Mouse (Mus musculus) mature B cell (primary cell): ENCODE data around the gene Tnf.

Experiments used
- in situ Hi-C: fragments of 300-500 bp; cut with MboI; formaldehyde crosslinking; loops from 2 replicates; pipeline ENCODE4 v1.14.3; 2019

The Tnf gene

GRCm38 (mm10) chr17:35234090-35234489 lies 32.3 kb upstream of the Tnf start:
- in situ Hi-C loops, result loop anchor here (5.0 kb wide), 1 partner anchor 67 kb away; no protein-coding TSS in a partner anchor

DNA sequence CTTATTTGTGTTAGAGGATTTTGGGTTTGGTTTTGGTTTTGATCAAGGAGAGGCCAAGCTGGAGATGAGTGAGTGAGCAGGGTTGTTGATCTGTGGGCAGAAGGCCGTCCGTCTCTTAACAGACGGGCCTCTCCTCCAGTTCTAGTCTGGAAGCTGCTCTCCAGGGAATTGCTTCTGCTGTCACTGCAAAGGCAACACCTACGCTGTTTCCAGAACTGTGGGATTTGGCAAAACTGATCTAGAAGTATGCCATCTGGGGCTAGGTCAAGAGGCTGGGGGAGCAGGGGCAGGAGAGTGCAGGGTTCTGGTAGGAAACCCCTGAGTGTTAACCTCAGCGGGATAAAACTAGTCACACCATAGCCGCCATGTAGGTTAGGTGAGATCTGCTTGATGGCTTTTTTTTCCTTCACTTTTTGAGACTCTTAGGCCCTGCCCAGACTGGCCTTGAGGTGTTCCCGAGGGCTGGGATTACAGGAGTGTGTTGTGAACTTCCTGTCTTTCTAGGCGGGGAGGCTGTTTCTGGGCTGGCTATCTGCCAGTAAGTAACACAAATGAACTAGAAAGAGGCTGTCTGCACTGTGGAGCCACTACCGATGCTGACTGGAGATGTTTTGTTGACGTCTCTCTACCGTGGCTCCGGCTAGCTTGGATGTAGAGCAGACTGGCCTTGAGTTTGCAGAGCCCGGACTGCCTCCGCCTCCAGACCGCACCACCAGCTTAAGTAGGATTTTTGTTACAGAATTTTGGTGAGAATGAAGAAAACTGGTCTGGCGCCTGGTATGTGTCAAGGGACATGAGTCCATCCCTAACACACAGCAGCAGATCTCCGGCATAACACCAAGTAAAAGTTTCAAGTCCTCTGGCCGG lies 31.5 kb upstream of the Tnf start, which contains the start of gene Atp6v1g2:
TSS of gene Atp6v1g2 (plus strand) at position 547 of the 867 bp plus-strand sequence.
- in situ Hi-C loops, result loop anchor here (5.0 kb wide), 1 partner anchor 66 kb away; no protein-coding TSS in a partner anchor

- in situ Hi-C loops, result loop anchor here (5.0 kb wide), 1 partner anchor 65 kb away; no protein-coding TSS in a partner anchor
Observed at GRCm38 (mm10) chr17:35232659-35233058, 30.9 kb upstream of the Tnf start.

DNA sequence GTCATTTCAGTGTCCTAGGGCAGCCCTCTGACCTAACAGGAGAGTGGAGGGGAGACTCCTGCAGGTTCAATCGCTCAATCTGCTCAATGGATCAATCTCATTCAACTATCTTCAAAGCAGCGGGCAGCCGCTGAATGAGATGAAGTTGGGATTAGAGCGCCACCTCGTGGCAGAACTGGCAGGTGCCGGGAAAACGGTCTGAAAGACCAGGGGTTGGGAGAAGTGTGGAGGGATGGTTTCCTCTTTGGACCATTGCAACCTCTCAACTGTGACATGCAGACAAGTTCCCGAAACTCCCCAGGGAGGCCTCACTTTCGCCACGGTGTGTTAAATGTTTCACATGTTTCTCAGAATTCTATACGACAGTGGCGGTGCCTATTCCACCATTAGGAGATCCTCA lies 30.2 kb upstream of the Tnf start:
- in situ Hi-C loops, result loop anchor here (5.0 kb wide), 1 partner anchor 65 kb away; no protein-coding TSS in a partner anchor

GRCm38 (mm10) chr17:35231022-35231421 lies 29.2 kb upstream of the Tnf start:
- in situ Hi-C loops, result loop anchor here (5.0 kb wide), 1 partner anchor 64 kb away; no protein-coding TSS in a partner anchor

GRCm38 (mm10) chr17:35226561-35227046 lies 24.8 kb upstream of the Tnf start:
- in situ Hi-C loops, result no loop called here

DNA sequence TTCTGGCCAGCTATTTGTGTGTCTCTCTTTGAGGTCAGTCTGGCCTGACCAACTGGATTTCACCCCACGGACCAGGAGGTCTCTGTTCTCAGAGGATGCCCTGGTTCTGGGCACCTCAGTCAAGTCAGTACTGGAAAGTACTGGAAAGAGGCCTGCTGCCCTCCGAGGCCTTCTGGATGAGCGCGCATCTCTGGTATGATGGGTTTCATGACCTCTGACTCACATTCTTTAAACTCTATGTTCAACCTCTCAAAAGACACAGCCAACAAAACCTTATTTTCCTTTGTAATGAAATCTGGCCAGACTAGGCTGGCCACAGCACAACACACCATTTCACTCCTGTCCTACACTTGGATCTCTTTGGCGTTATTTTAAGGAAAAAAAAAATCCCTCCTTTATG lies 23.6 kb upstream of the Tnf start:
- in situ Hi-C loops, result no loop called here

GRCm38 (mm10) chr17:35224641-35225040 lies 22.8 kb upstream of the Tnf start:
- in situ Hi-C loops, result no loop called here

- in situ Hi-C loops, result no loop called here
Observed at GRCm38 (mm10) chr17:35222299-35222698, 20.5 kb upstream of the Tnf start.

GRCm38 (mm10) chr17:35220156-35220952 lies 18.5 kb upstream of the Tnf start, which contains the start of gene Gm16181:
Gene Gm16181, plus strand, starts transcription at chr17:35220834.
- in situ Hi-C loops, result no loop called here

- in situ Hi-C loops, result no loop called here
Observed at GRCm38 (mm10) chr17:35219601-35220041, 17.8 kb upstream of the Tnf start.

DNA sequence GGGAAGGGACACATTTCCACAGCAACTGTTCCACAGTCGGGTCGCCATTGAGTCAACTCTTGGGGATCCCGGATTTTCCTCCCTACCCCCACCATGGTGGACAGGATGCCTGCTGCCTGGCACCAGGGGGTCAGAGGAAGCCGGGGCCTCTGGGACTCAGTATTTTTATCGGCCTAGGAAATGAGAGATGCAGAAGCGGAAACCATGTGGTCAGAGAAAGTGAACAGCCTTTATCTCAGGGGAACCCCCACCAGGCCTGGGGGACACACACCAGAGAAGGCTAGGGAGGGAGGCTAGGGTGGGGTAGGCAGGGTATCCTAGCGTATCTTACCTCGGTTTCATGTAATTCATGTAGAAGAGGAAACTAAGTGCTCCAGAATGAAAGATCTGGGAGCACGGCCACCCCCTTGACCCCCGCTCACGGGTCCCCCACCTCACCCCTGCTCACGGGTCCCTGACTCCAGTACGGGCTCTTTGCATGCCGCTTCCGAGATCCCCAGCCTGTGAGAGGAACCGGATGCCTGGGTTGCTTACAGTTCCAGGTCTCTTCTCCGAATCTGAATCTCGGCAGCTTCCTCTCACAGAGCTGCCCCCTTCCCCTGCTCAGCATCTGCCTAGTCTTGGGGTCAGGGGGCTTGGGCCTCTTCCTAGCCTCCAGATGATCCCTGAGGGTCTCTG lies 16.8 kb upstream of the Tnf start:
- in situ Hi-C loops, result no loop called here

GRCm38 (mm10) chr17:35213071-35213470 lies 11.3 kb upstream of the Tnf start:
- in situ Hi-C loops, result no loop called here

DNA sequence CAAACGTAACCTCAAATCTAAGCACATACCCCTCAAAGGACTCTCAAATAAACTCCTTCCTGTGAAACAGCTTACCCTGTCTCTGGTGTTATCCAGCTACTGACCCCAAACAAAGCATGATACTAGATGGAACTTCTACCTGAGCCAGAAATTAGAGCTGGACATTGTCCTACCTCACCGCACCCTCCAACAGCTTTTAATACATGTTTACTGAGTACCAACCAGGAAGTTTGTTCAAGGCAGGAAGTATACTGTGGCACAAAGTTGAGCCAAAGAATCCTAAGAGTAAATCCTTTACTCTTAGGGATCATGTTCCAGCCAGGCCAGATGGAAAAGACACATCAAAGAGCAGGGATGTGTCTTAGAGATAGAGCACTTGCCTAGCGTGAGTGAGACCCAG lies 8.8 kb upstream of the Tnf start:
- in situ Hi-C loops, result no loop called here

GRCm38 (mm10) chr17:35209785-35210535 lies 8.2 kb upstream of the Tnf start:
- in situ Hi-C loops, result no loop called here

GRCm38 (mm10) chr17:35205380-35205769 lies 3.6 kb upstream of the Tnf start:
- in situ Hi-C loops, result no loop called here

DNA sequence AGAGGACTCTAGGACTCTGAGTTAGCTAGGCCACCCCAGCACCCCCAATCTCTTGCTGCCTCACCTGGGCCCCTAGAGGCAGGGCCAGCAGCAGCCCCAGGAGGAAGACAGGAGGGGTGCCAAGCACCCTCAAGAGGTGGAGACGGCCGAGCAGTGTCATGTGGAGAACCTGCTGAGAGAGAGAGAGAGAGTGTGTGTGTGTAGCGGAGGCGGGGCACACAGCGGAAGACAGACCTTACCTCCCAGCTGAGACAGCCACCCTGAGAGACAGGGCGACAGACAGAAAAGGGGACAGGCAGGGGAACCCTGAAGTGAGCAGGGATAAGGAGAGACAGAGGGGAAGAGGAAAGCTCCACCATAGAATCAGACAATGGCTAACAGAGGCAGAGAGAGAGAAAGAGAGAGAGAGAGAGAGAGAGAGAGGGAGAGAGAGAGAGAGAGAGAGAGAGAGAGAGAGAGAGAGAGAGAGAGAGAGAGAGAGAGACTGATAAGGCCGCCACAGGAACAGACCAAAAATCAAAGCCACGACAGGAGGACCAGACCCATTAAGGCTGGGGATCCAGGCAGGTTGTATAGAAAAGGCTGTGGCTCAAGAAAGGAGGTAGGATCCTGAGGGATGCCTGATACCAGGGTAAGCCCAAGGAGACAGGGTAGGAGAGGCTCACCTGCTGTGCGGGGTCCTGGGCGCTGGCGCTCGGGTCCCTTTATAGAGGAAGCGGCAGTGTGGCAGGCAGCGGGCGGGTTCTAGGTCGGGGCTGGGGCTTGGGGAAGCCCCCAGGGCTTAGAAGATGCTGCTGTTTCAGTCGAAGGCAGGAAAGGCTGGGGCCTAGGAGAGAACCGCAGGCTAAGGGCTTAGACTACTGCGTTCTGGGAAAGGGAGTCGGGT lies 2.9 kb upstream of the Tnf start, which contains the start of gene Lta:
TSS of gene Lta (minus strand) at position 858 of the 886 bp plus-strand sequence.
- in situ Hi-C loops, result no loop called here

DNA sequence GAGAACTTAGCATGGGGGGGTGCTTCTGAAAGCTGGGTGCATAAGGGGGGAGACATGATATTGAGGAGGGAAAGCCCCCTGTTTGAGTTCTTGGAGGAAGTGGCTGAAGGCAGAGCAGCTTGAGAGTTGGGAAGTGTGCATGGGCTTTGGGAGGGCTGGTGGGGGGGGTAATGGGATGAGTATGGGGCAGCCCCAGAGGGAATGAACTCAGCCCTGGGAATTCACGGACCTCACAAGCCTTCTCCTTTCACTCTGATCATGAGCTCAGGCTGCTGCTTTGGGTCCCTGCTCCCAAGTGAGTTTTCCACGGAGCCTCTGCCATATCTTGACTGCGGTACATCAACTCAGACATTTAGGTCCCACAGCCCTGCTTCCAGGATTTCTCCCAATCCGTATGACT lies 635 bp upstream of the Tnf start:
- in situ Hi-C loops, result no loop called here

GRCm38 (mm10) chr17:35201128-35201527 lies 679 bp downstream of the Tnf start:
- in situ Hi-C loops, result no loop called here

- in situ Hi-C loops, result no loop called here
Observed at GRCm38 (mm10) chr17:35200398-35200797, 1.4 kb downstream of the Tnf start.
